Mouse (Mus musculus) forebrain, embryonic 15.5 days (tissue): ENCODE results near the gene Ccdc171. TPM values are rescaled to one million over a fixed set of nuclear protein-coding genes. Genes with fewer than 3 reads are reported as not detected.
"Not testable (repeated sequence)": the region's sequence is repeated elsewhere in the genome, so short reads cannot be mapped to it uniquely, and the experiment has no call there.

Experiments used
- ATAC-seq: fragments of 200-750 bp; cut with Nextera tagmentation; replicated peaks from 2 replicates; pipeline ENCODE4 v1.8.0; 2017; ENCODE audit warnings: mild to moderate bottlenecking, moderate TSS enrichment, moderate library complexity
- H3K27ac ChIP-seq: fragments of 300-500 bp; sonication (generic); replicated peaks from 2 replicates; pipeline ENCODE4 v1.5.1; 2015; ENCODE audit warnings: mild to moderate bottlenecking, inconsistent platforms
- H3K27me3 ChIP-seq: fragments of 300-500 bp; sonication (generic); 2 replicates; pipeline ENCODE4 v1.6.1; 2015; ENCODE audit warnings: inconsistent platforms
- H3K36me3 ChIP-seq: fragments of 300-500 bp; sonication (generic); 2 replicates; pipeline ENCODE4 v1.6.1; 2015; ENCODE audit warnings: mild to moderate bottlenecking, inconsistent platforms
- H3K4me1 ChIP-seq: fragments of 300-500 bp; sonication (generic); 2 replicates; pipeline ENCODE4 v1.6.1; 2015; ENCODE audit warnings: inconsistent platforms
- H3K4me2 ChIP-seq: fragments of 300-500 bp; sonication (generic); replicated peaks from 2 replicates; pipeline ENCODE4 v1.6.1; 2015; ENCODE audit warnings: mild to moderate bottlenecking, inconsistent platforms
- H3K4me3 ChIP-seq: fragments of 300-500 bp; sonication (generic); 2 replicates; pipeline ENCODE4 v1.5.1; 2015; ENCODE audit warnings: mild to moderate bottlenecking, inconsistent platforms
- H3K9ac ChIP-seq: fragments of 300-500 bp; sonication (generic); replicated peaks from 2 replicates; pipeline ENCODE4 v1.6.1; 2015; ENCODE audit warnings: mild to moderate bottlenecking, inconsistent platforms
- H3K9me3 ChIP-seq: fragments of 300-500 bp; sonication (generic); 2 replicates; pipeline ENCODE4 v1.6.1; 2016; ENCODE audit warnings: inconsistent platforms
- whole genome bisulfite sequencing: fragments of 180-500 bp; shearing (Covaris S2); methylation state at CpG from one replicate; pipeline ENCODE4 v1.1.7; 2015; ENCODE audit warnings: mixed read lengths; 5-methylcytosine and 5-hydroxymethylcytosine counted together
- polyA plus RNA-seq: library from polyadenylated mRNA; unstranded; fragments of >200 nt; fragmentation: Nextera tagmentation; extraction: Ambion mirVana; gene quantifications from 2 replicates; pipeline ENCODE4 v1.2.1, GENCODE M21; 2015

Gene Ccdc171
- polyA plus RNA-seq, 1 experiment from 2014 or later: 5.5 TPM

- no peak overlapping the region for H3K27ac ChIP-seq
- no peak overlapping the region for H3K4me2 ChIP-seq
- H3K27me3 ChIP-seq: no peaks in the 10 kb centered on the region
- WGBS: 74% methylated on average over 2 of the region's 2 CpGs
- no peak overlapping the region for H3K9ac ChIP-seq
- ATAC-seq: no peak
- no peak overlapping the region for H3K4me3 ChIP-seq
- no peaks in the 10 kb centered on the region for H3K9me3 ChIP-seq
- H3K4me1 ChIP-seq: no peaks in the 10 kb centered on the region
- no peaks in the 10 kb centered on the region for H3K36me3 ChIP-seq
These were observed 144.2 kb downstream of the Ccdc171 start for GRCm38 (mm10) chr4:83669552-83669951.

GRCm38 (mm10) chr4:83675308-83675707 lies 150.0 kb downstream of the Ccdc171 start:
- H3K27ac ChIP-seq, H3K27me3 ChIP-seq, H3K4me3 ChIP-seq, H3K4me2 ChIP-seq, H3K9me3 ChIP-seq, H3K9ac ChIP-seq, H3K4me1 ChIP-seq, ATAC-seq, H3K36me3 ChIP-seq: not testable (repeated sequence)
- WGBS: 91% methylated on average over 4 of the region's 4 CpGs

- no peak overlapping the region for H3K4me3 ChIP-seq
- no peak overlapping the region for H3K27ac ChIP-seq
- no peaks in the 10 kb centered on the region for H3K9me3 ChIP-seq
- no peaks in the 10 kb centered on the region for H3K4me1 ChIP-seq
- no peak overlapping the region for H3K4me2 ChIP-seq
- no peak for ATAC-seq
- H3K27me3 ChIP-seq: no peaks in the 10 kb centered on the region
- H3K36me3 ChIP-seq: no peaks in the 10 kb centered on the region
- 90% methylated on average over 4 of the region's 4 CpGs for WGBS
- no peak overlapping the region for H3K9ac ChIP-seq
These were observed 151.1 kb downstream of the Ccdc171 start for GRCm38 (mm10) chr4:83676444-83676843.

- WGBS: 92% methylated on average over 14 of the region's 14 CpGs
- Histone ChIP-seq H3K36me3 (no peaks in the 10 kb centered on the region), H3K4me1 (no peaks in the 10 kb centered on the region), H3K4me2 (no peak overlapping the region), H3K27me3 (no peaks in the 10 kb centered on the region), H3K27ac (no peak overlapping the region), H3K9me3 (no peaks in the 10 kb centered on the region), H3K9ac (no peak overlapping the region), H3K4me3 (no peak overlapping the region)
- ATAC-seq: no peak
These were observed 155.7 kb downstream of the Ccdc171 start for GRCm38 (mm10) chr4:83681081-83681480.

DNA sequence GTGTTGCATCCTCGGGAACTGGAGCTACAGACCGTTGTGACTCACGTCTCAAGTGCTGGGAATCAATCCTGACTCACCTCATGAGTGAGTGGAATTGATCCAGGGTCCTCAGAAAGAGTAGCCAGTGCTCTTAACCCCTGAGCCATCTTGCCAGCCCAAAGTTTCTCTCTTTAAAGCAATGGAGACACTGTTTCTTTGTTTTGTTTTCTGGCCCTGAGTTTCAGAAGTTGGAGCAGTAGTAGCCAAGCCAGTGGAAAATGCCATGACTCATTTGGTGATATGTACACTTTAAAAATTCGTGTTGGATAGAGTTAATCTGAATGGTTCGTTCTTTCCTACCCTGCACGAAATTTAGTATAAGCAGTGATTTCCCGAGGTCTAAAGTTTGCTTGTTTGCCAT lies 157.5 kb downstream of the Ccdc171 start:
- Histone ChIP-seq H3K4me3 (no peak overlapping the region), H3K27ac (no peak overlapping the region), H3K9me3 (no peaks in the 10 kb centered on the region), H3K9ac (no peak overlapping the region), H3K36me3 (no peaks in the 10 kb centered on the region), H3K4me2 (no peak overlapping the region), H3K27me3 (no peaks in the 10 kb centered on the region), H3K4me1 (no peaks in the 10 kb centered on the region)
- no peak for ATAC-seq
- 88% methylated on average over 7 of the region's 7 CpGs for WGBS

DNA sequence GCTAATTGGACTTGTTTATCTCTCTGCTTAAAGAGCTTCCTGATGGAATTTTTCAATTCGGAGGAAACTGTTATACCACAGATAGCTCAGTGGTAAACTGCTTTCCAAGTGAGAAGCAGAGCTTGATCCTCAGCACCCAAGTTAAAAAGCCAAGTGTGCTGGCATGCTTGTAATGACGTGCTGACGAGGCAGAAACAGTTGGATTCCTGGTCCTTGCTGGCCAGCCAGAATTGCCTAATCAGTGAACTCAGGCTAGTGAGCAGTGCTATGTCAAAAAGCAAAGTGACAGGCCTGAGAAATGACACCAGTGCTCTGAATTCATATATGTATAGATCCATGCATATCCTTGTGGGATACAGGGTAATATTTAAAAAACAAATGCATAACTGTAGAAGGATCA lies 174.8 kb downstream of the Ccdc171 start:
- Histone ChIP-seq H3K36me3 (no peaks in the 10 kb centered on the region), H3K9ac (no peak overlapping the region), H3K27ac (no peak overlapping the region), H3K4me1 (no peaks in the 10 kb centered on the region), H3K4me2 (no peak overlapping the region), H3K9me3 (no peaks in the 10 kb centered on the region), H3K4me3 (no peak overlapping the region), H3K27me3 (no peaks in the 10 kb centered on the region)
- WGBS: 75% methylated on average over 3 of the region's 3 CpGs
- no peak for ATAC-seq

- Histone ChIP-seq H3K4me2 (no peak overlapping the region), H3K4me3 (no peak overlapping the region), H3K36me3 (no peaks in the 10 kb centered on the region), H3K4me1 (peaks cover 3% of the 10 kb centered on the region; the same call in 1 of the 2 replicates), H3K9me3 (no peaks in the 10 kb centered on the region), H3K27me3 (no peaks in the 10 kb centered on the region), H3K9ac (no peak overlapping the region), H3K27ac (no peak overlapping the region)
- ATAC-seq: no peak
- 38% methylated on average over 1 of the region's 1 CpGs for WGBS
These were observed 191.7 kb downstream of the Ccdc171 start for GRCm38 (mm10) chr4:83716996-83717395.

GRCm38 (mm10) chr4:83719816-83720215 lies 194.5 kb downstream of the Ccdc171 start:
- H3K4me2 ChIP-seq: no peak overlapping the region; the same call in 1 of the 2 replicates
- 5% methylated on average over 11 of the region's 11 CpGs for WGBS
- no peak for ATAC-seq

GRCm38 (mm10) chr4:83725136-83725535 lies 199.8 kb downstream of the Ccdc171 start:
- Histone ChIP-seq H3K36me3 (no peaks in the 10 kb centered on the region), H3K27me3 (no peaks in the 10 kb centered on the region), H3K9me3 (no peaks in the 10 kb centered on the region), H3K9ac (no peak overlapping the region), H3K4me2 (no peak overlapping the region), H3K27ac (no peak overlapping the region), H3K4me3 (no peak overlapping the region), H3K4me1 (no peaks in the 10 kb centered on the region)
- WGBS: 4% methylated on average over 2 of the region's 2 CpGs
- no peak for ATAC-seq

More at GRCm38 (mm10) chr4:83719816-83720215, 194.5 kb downstream of the Ccdc171 start:
- no peak overlapping the region for H3K4me3 ChIP-seq
- no peaks in the 10 kb centered on the region for H3K36me3 ChIP-seq
- no peak overlapping the region for H3K9ac ChIP-seq
- H3K27me3 ChIP-seq: no peaks in the 10 kb centered on the region
- H3K27ac ChIP-seq: no peak overlapping the region
- peaks cover 3% of the 10 kb centered on the region; the same call in 1 of the 2 replicates for H3K4me1 ChIP-seq
- H3K9me3 ChIP-seq: no peaks in the 10 kb centered on the region

GRCm38 (mm10) chr4:83739137-83739890 lies 214.0 kb downstream of the Ccdc171 start:
- H3K36me3 ChIP-seq: no peaks in the 10 kb centered on the region
- H3K4me2 ChIP-seq: no peak overlapping the region
- 53% methylated on average over 9 of the region's 9 CpGs for WGBS
- H3K27ac ChIP-seq: no peak overlapping the region
- no peak overlapping the region for H3K9ac ChIP-seq
- no peaks in the 10 kb centered on the region for H3K27me3 ChIP-seq
- peaks cover 9% of the 10 kb centered on the region for H3K4me1 ChIP-seq
- no peaks in the 10 kb centered on the region for H3K9me3 ChIP-seq
- ATAC-seq: no peak
- H3K4me3 ChIP-seq: no peak overlapping the region

DNA sequence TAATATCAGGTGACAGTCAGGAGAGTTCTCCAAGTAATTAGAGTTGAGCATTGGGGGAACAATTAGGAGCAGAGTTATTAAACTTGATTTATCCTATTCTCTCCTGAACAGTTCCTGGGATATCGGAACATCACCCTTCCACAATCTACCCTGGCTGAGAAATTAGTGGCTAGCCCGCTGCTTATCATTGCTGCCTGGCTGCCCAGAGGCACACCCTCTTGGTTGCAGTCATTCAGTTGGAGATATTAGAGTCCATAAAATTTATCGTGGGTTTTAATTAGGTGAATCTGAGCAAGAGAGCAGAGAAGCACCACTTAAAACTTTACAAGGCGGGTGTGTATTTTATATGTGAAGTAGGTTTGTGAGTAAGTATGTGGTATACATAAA lies 214.5 kb downstream of the Ccdc171 start:
- Histone ChIP-seq H3K9ac (no peak overlapping the region), H3K36me3 (no peaks in the 10 kb centered on the region), H3K9me3 (no peaks in the 10 kb centered on the region), H3K4me2 (no peak overlapping the region), H3K4me1 (peaks cover 9% of the 10 kb centered on the region), H3K4me3 (no peak overlapping the region), H3K27ac (no peak overlapping the region), H3K27me3 (no peaks in the 10 kb centered on the region)
- ATAC-seq: no peak
- WGBS: 58% methylated on average over 4 of the region's 4 CpGs

GRCm38 (mm10) chr4:83742806-83743460 lies 217.6 kb downstream of the Ccdc171 start:
- WGBS: 16% methylated on average over 12 of the region's 12 CpGs
- Histone ChIP-seq H3K4me2 (peak overlapping the region; percentile 38), H3K36me3 (no peaks in the 10 kb centered on the region), H3K27ac (no peak overlapping the region; the same call in 1 of the 2 replicates), H3K27me3 (no peaks in the 10 kb centered on the region), H3K9me3 (no peaks in the 10 kb centered on the region), H3K4me3 (peak overlapping the region; percentile 19), H3K9ac (no peak overlapping the region), H3K4me1 (peaks cover 9% of the 10 kb centered on the region)
- ATAC-seq: peak; percentile 76
